Mouse (Mus musculus) liver (tissue): ENCODE data around the gene Sdhb.

ENCODE experiments used
- DNase-seq: peaks from one replicate; pipeline ENCODE4 v3.0.0-alpha.2; 2020; ENCODE audit warnings: mixed read lengths

The Sdhb gene

DNA sequence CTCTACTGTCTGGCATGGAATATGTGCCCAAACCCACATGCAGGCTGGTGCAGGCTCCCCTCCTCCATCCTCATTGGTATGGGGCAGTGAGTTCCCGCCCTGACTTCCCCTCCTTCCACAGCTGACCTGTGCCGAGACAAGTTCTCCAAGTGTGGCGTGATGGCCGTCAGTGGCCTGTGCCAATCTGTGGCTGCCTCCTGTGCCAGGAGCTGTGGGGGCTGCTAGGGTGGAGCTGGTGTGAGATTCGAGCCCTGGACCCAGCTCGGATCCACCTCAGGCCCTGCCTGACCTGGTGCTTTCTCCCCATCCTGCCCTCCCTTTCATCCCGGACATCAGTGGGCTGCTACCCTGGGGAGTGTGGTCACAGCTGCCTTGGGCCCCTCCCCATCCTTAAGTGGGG is 54.4 kb downstream of the Sdhb start:
- no peak for DNase-seq

DNA sequence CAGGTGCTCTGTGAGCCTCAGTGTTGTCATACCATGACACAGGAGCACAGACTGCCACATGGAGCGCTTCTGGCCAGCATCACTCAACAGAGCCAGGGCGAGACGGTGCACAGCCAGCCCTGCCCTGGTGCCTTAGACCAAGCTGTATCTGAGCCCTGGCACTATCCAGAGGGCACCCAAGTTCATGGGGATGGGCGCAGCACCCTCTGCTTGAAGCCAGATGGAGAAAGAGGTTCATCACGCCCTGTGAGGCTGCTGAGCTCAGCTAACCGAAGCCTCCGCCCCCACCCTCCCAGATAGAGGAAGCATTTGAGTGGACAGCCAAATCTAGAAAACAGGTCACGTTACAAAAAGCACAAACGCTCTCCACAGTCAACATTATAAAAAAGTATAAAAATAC is 55.3 kb downstream of the Sdhb start:
- no peak for DNase-seq

DNA sequence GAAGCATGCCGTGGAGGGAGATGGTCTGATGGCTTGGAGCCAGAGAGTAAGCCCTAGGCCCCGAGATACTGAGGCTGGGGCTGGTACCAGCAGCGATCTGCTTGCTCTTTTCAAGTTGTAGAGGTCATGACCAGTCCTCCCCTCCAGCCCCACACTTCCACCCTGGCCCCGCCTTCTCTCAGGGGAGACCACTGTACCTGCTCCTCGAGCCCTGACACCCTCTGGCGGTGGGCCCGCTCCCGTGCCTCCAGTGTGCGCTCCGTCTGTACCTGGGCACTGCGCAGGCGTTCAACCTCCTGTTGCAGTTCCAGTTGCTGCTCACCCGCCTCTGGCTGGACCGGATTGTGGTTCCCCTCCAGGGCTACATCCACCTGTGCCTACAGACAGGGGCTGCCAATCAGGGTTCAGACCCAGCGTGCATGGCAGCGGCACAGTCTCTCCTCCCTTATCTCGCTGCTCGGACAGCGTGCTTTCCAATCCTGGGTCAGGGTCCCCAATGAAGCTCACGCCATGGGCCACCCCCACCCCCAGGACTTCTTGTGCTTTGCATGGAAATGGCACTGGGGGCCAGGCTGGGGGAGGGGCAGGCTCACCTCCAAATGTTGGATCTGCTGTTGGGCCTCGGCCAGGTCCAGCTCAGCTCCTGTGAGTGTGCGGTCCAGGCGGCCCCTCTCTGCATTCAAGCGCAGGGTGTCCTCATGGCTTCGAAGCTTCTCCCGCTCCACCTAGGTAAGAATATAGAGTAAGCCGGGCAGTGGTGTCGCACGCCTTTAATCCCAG is 56.8 kb downstream of the Sdhb start:
- no peak for DNase-seq

DNA sequence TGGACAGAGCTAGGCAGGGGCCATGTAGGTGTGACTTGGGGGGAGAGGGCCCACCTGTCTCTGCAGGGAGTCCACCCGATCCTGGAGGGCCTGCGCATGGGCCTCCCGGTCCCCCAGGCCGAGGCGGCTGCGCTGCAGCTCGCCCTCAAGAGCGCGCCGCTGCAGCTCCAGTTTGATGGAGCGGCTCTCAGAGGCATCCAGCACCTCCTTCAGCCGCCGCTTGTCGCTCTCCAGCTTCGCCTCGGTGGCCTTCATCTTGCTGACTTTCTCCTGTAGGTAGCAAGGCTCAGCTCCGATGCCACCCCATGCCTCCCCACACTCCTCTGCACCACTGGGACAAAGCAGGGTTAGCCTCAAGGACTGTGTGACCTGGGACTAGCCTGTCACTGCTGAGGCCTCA is 59.2 kb downstream of the Sdhb start:
- DNase-seq = no peak

DNA sequence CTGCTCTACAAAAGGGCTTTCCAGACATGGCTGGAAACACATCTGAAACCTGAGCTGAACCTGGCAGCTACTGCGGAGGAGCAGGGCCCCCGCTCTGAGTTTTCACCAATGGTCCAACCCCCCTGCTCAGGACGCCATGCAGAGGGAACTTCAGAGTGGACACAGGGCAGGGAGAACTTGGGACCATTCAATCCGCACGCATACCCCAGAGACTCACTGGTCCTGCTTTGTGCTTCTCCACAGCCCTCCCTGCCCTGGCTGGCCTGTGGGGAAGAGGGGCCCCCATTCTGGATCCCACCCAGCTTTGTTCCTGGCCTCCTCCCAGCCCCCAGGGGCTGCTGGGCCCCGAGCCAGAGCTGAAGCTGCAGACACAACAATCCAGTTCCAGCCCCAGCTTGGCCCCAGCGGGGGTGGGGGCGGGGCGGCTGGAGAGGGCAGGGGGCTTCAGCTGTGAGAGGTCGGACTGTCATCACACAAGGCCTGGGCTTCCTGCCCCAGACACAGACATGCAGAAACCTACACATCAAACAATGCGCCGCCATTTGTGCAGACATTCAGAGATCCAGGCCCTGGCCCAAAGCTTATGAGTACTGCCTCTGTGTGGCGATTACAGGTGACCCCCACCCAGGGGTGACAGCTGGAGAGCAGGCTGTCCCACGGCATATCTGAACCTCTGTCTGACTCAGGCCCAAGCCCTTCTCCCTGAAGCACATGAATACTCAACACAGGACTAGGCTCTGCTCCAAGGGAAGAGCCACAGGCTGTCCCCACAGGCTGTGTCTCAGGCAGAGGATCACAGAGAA is 60.0 kb downstream of the Sdhb start:
- DNase-seq = peak; percentile 69

DNA sequence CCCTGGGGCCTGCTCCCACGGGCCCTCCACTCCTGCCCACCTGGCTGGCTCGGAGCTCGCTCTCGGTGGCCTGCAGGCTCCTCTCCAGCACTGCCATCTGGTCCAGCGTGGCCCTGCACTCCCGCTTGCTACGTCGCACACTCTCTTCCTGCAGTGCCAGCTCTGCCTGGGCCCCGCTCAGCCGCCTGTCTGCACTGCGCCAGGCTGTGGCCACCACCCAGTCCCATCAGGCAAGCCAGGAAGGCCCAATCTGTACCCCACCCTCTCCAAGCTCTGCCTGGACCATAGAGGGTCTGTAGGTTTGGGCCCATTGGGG is 60.6 kb downstream of the Sdhb start:
- DNase-seq = no peak

DNA sequence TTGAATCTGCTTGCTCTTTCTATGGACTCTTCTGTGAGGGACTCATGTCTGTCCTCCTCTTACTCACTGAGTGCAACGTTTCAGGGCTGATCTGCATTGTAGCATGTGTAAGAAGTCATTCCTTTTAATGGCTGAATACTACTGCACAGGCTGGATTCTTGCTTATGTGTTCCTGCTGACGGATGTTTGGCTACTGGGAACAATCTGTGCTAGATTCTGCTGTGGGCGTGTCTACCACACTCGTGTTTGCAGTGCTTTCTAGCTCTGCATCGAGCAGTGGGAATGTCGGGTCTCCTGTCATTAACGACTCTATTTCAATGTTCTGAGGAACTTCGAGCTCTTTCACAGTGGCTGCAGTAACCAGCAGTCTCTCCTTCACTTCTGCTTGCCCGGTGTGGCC is 63.0 kb downstream of the Sdhb start:
- no peak for DNase-seq

DNA sequence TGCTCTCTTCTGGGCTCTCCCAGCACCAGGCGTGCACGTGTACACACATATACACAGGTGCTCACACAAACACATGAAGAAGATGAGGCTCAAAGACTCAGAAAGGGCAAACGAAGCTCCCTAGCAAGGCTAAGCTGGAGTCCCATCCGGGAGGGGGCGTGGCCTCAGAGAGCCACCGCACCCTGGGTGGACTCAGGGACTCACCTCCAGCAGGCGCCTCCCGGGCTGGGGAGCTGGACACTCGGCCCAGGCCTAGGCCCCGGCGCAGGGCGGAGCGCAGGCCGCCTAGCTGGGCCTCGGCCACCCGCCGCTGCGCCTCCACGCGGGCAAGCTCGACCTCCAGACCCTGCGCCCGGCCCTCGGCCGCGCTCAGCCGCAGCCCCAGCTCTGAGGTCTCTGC is 64.0 kb downstream of the Sdhb start:
- DNase-seq = no peak
